ENCODE assay signal across 14 mouse cellular contexts in genomic region chr2:156973316-156974100, GRCm38 (mm10). TPM values are rescaled to one million over a fixed set of nuclear protein-coding genes. Genes with fewer than 3 reads are reported as not detected.
DNase-seq lines count a peak whose midpoint lies in the region; ATAC-seq and TF ChIP-seq lines count a peak whose summit lies in the region.
"Had no signal": no experiment of that assay in that cellular context is flagged by ENCODE, and none has a peak within 500 bp of the region (broad histone marks: within the 10 kb centered on the region; RNA-seq: fewer than 3 reads in every experiment).

No protein-coding gene starts in this region.

- no peak overlapping the region for H3K4me2 ChIP-seq in heart, embryonic 13.5 days
- H3K4me2 ChIP-seq in forebrain, postnatal 0 days (ENCODE audit: low read depth) = no peak overlapping the region
- no peak overlapping the region for H3K4me2 ChIP-seq in midbrain, embryonic 16.5 days (ENCODE audit: low read length)
- H3K4me2 ChIP-seq: hindbrain, embryonic 12.5 days; kidney, embryonic 15.5 days; limb, embryonic 13.5 days had no signal

- no peak for TF ChIP-seq POLR2A in cerebellum, adult 2 months (IDR thresholded peaks at IDR 0.05; ENCODE audit: borderline replicate concordance, insufficient read depth, low read length)

- H3K4me3 ChIP-seq in heart, embryonic 10.5 days = no peak overlapping the region
- no peak overlapping the region for H3K4me3 ChIP-seq in cerebellum, adult 2 months (replicated peaks; ENCODE audit: insufficient read depth, low read depth, low read length)
- H3K4me3 ChIP-seq in heart, embryonic 13.5 days = no peak overlapping the region
- no peak overlapping the region for H3K4me3 ChIP-seq in forebrain, postnatal 0 days (ENCODE audit: low read depth, low read length)
- no peak overlapping the region for H3K4me3 ChIP-seq in midbrain, embryonic 16.5 days (ENCODE audit: low read depth, low read length)
- H3K4me3 ChIP-seq: hindbrain, embryonic 12.5 days; kidney, embryonic 15.5 days; limb, embryonic 13.5 days had no signal

- H3K9me3 ChIP-seq in heart, embryonic 10.5 days = no peaks in the 10 kb centered on the region
- no peaks in the 10 kb centered on the region for H3K9me3 ChIP-seq in heart, embryonic 13.5 days
- H3K9me3 ChIP-seq in forebrain, postnatal 0 days (ENCODE audit: low read length) = no peaks in the 10 kb centered on the region
- H3K9me3 ChIP-seq in midbrain, embryonic 16.5 days (replicated peaks; ENCODE audit: control insufficient read depth, low read length, poor library complexity, severe bottlenecking) = no peaks in the 10 kb centered on the region
- H3K9me3 ChIP-seq: hindbrain, embryonic 12.5 days; kidney, embryonic 15.5 days; limb, embryonic 13.5 days had no signal

- peaks cover 41% of the 10 kb centered on the region for H3K4me1 ChIP-seq in heart, embryonic 10.5 days
- peaks cover 56% of the 10 kb centered on the region for H3K4me1 ChIP-seq in cerebellum, adult 2 months (ENCODE audit: control insufficient read depth, insufficient read depth, low read length)
- peaks cover 51% of the 10 kb centered on the region for H3K4me1 ChIP-seq in heart, embryonic 13.5 days
- no peaks in the 10 kb centered on the region for H3K4me1 ChIP-seq in forebrain, postnatal 0 days (ENCODE audit: insufficient read depth)
- no peaks in the 10 kb centered on the region for H3K4me1 ChIP-seq in midbrain, embryonic 16.5 days (ENCODE audit: control insufficient read depth, insufficient read depth, low read length)
- H3K4me1 ChIP-seq: limb, embryonic 13.5 days had no signal

- ATAC-seq in heart, embryonic 13.5 days (ENCODE audit: extremely low read depth, insufficient number of reproducible peaks, low FRiP score, low TSS enrichment) = no peak
- ATAC-seq in forebrain, postnatal 0 days = no peak
- ATAC-seq in midbrain, embryonic 16.5 days = no peak
- ATAC-seq: forebrain, embryonic 16.5 days had no signal

- WGBS in heart, embryonic 10.5 days = 79% methylated on average over 5 of the region's 5 CpGs
- WGBS in cerebellum, adult 2 months = 9% methylated on average over 5 of the region's 5 CpGs
- 77% methylated on average over 5 of the region's 5 CpGs for WGBS in heart, embryonic 13.5 days
- WGBS in forebrain, postnatal 0 days = 73% methylated on average over 5 of the region's 5 CpGs
- 81% methylated on average over 5 of the region's 5 CpGs for WGBS in midbrain, embryonic 16.5 days

- no peak for DNase-seq in heart, embryonic 10.5 days (ENCODE audit: low spot score)
- no peak for DNase-seq in heart, postnatal 4 days
- peak; percentile 80 to 91 for DNase-seq in cerebellum, adult 2 months
- peak; percentile 31 for DNase-seq in right cerebral cortex, postnatal 14 days
- DNase-seq in forebrain, postnatal 0 days = no peak
- DNase-seq: lung, postnatal 10 days; retina, postnatal 1 day; thymus, adult 2 months had no signal

- peaks cover 2% of the 10 kb centered on the region; the same call in 1 of the 2 replicates for H3K36me3 ChIP-seq in heart, embryonic 10.5 days
- peaks cover 8% of the 10 kb centered on the region; the same call in 1 of the 2 replicates for H3K36me3 ChIP-seq in heart, embryonic 13.5 days
- H3K36me3 ChIP-seq in forebrain, postnatal 0 days (ENCODE audit: insufficient read depth) = peaks cover 3% of the 10 kb centered on the region
- H3K36me3 ChIP-seq in midbrain, embryonic 16.5 days (ENCODE audit: control insufficient read depth, insufficient read depth, low read length) = peaks cover 5% of the 10 kb centered on the region
- H3K36me3 ChIP-seq: hindbrain, embryonic 12.5 days; kidney, embryonic 15.5 days; limb, embryonic 13.5 days had no signal

- no peak for TF ChIP-seq CTCF in cerebellum, adult 2 months (IDR thresholded peaks at IDR 0.05; ENCODE audit: borderline replicate concordance, insufficient read depth, low read depth, low read length)
- no peak for TF ChIP-seq CTCF in forebrain, postnatal 0 days (IDR thresholded peaks at IDR 0.05; ENCODE audit: low read depth)

- no peak overlapping the region for H3K9ac ChIP-seq in heart, embryonic 13.5 days
- H3K9ac ChIP-seq in forebrain, postnatal 0 days = no peak overlapping the region
- H3K9ac ChIP-seq in midbrain, embryonic 16.5 days (ENCODE audit: low read depth, low read length) = no peak overlapping the region
- H3K9ac ChIP-seq: hindbrain, embryonic 12.5 days; kidney, embryonic 15.5 days; limb, embryonic 13.5 days had no signal

- no peaks in the 10 kb centered on the region for H3K27me3 ChIP-seq in heart, embryonic 10.5 days (ENCODE audit: insufficient read depth, poor library complexity, severe bottlenecking)
- H3K27me3 ChIP-seq in cerebellum, adult 2 months (ENCODE audit: control insufficient read depth, insufficient read depth, low read length) = no peaks in the 10 kb centered on the region
- H3K27me3 ChIP-seq in heart, embryonic 13.5 days (replicated peaks) = no peaks in the 10 kb centered on the region
- no peaks in the 10 kb centered on the region for H3K27me3 ChIP-seq in forebrain, postnatal 0 days (ENCODE audit: insufficient read depth, low read length)
- H3K27me3 ChIP-seq in midbrain, embryonic 16.5 days (ENCODE audit: control insufficient read depth, insufficient read depth, low read depth, low read length) = no peaks in the 10 kb centered on the region
- H3K27me3 ChIP-seq: hindbrain, embryonic 12.5 days; kidney, embryonic 15.5 days; limb, embryonic 13.5 days had no signal

- peak overlapping the region; percentile 81 for H3K27ac ChIP-seq in heart, embryonic 10.5 days
- H3K27ac ChIP-seq in cerebellum, adult 2 months (ENCODE audit: insufficient read depth, low read length) = peak overlapping the region; percentile 92
- peak overlapping the region; percentile 88; the same call in 1 of the 2 replicates for H3K27ac ChIP-seq in heart, embryonic 13.5 days (replicated peaks)
- H3K27ac ChIP-seq in forebrain, postnatal 0 days (ENCODE audit: low read depth, low read length) = no peak overlapping the region
- H3K27ac ChIP-seq in midbrain, embryonic 16.5 days (ENCODE audit: low read length) = no peak overlapping the region
- H3K27ac ChIP-seq: hindbrain, embryonic 12.5 days; kidney, embryonic 15.5 days; limb, embryonic 13.5 days had no signal

RNA-seq across cellular contexts. Expression of gene Ndrg3, which starts 18.3 kb away (rescaled TPM):
- 42.1 and 46.2 TPM in 2 replicates for polyA plus RNA-seq in heart, embryonic 10.5 days (2016; fragmentation: Nextera tagmentation; extraction: Ambion mirVana)
- total RNA-seq in heart, postnatal 4 days (2021) = 10 to 100 TPM; 23.0 to 27.2 TPM
- 782 and 861 TPM in 2 replicates for polyA plus RNA-seq in cerebellum, adult 2 months (2012; rRNA removed)
- polyA plus RNA-seq in heart, embryonic 13.5 days (2015; fragmentation: Nextera tagmentation; extraction: Ambion mirVana) = 28.6 and 30.4 TPM in 2 replicates
- 147 and 168 TPM in 2 replicates for total RNA-seq in forebrain, postnatal 0 days (2014; rRNA removed)
- 151 and 161 TPM in 2 replicates for polyA plus RNA-seq in forebrain, postnatal 0 days (2015; fragmentation: Nextera tagmentation; extraction: Ambion mirVana)
- 135 and 155 TPM in 2 replicates for polyA plus RNA-seq in midbrain, embryonic 16.5 days (2015; fragmentation: Nextera tagmentation; extraction: Ambion mirVana)

RNA-seq across cellular contexts. Expression of gene Dsn1, which starts 33.4 kb away (rescaled TPM):
- 43.7 and 44.0 TPM in 2 replicates for polyA plus RNA-seq in heart, embryonic 10.5 days (2016; fragmentation: Nextera tagmentation; extraction: Ambion mirVana)
- total RNA-seq in heart, postnatal 4 days (2021) = 10 to 100 TPM; 21.5 to 24.3 TPM
- 4.6 and 4.8 TPM in 2 replicates for polyA plus RNA-seq in cerebellum, adult 2 months (2012; rRNA removed)
- polyA plus RNA-seq in heart, embryonic 13.5 days (2015; fragmentation: Nextera tagmentation; extraction: Ambion mirVana) = 30.2 and 33.6 TPM in 2 replicates
- total RNA-seq in forebrain, postnatal 0 days (2014; rRNA removed) = 8.0 and 12.2 TPM in 2 replicates
- polyA plus RNA-seq in forebrain, postnatal 0 days (2015; fragmentation: Nextera tagmentation; extraction: Ambion mirVana) = 9.3 and 10.0 TPM in 2 replicates
- 7.0 and 9.5 TPM in 2 replicates for polyA plus RNA-seq in midbrain, embryonic 16.5 days (2015; fragmentation: Nextera tagmentation; extraction: Ambion mirVana)

Comparison
In these comparisons a context has a peak if more than half of its experiments do, and no peak if none do; other contexts are left out.
1. DNase-seq: peak in cerebellum, adult 2 months (2 of 2) and right cerebral cortex, postnatal 14 days (single experiment); none in heart, embryonic 10.5 days (single experiment), heart, postnatal 4 days (single experiment) and forebrain, postnatal 0 days (single experiment).
2. H3K27ac ChIP-seq: peak in heart, embryonic 10.5 days (single experiment), cerebellum, adult 2 months (single experiment) and heart, embryonic 13.5 days (single experiment); none in forebrain, postnatal 0 days (single experiment) and midbrain, embryonic 16.5 days (single experiment).